Mouse (Mus musculus) limb, embryonic 14.5 days (tissue): ENCODE measurements at regions not wholly inside any gene's neighbourhood (a gene's known extent, or its start where the extent isn't known, plus 50 kb on each side); places are given as distances from the start of the nearest gene placed in this dataset.

Experiments used
- ATAC-seq: fragments of 200-750 bp; cut with Nextera tagmentation; 2 replicates; pipeline ENCODE4 v1.8.0; 2017; ENCODE audit warnings: low read depth, moderate number of reproducible peaks, moderate TSS enrichment; ENCODE audit not compliant: low FRiP score
- DNase-seq: peaks from one replicate; pipeline ENCODE4 v3.0.0-alpha.2; 2015; ENCODE audit warnings: low spot score
- H3K27ac ChIP-seq: fragments of 300-500 bp; sonication (generic); replicated peaks from 2 replicates; pipeline ENCODE4 v1.5.1; 2014; ENCODE audit warnings: low read depth, mild to moderate bottlenecking, low read length, moderate library complexity, mixed read lengths
- H3K27me3 ChIP-seq: fragments of 300-500 bp; sonication (generic); 2 replicates; pipeline ENCODE4 v1.6.1; 2014; ENCODE audit warnings: low read length, mixed read lengths; ENCODE audit not compliant: control insufficient read depth, insufficient read depth
- H3K36me3 ChIP-seq: fragments of 300-500 bp; sonication (generic); 2 replicates; pipeline ENCODE4 v1.6.1; 2014; ENCODE audit warnings: mild to moderate bottlenecking, low read length, moderate library complexity, mixed read lengths; ENCODE audit not compliant: control insufficient read depth, insufficient read depth
- H3K4me1 ChIP-seq: fragments of 300-500 bp; sonication (generic); 2 replicates; pipeline ENCODE4 v1.6.1; 2014; ENCODE audit warnings: antibody characterized with exemption, low read length, mixed read lengths; ENCODE audit not compliant: control insufficient read depth, insufficient read depth
- H3K4me2 ChIP-seq: fragments of 300-500 bp; sonication (generic); replicated peaks from 2 replicates; pipeline ENCODE4 v1.6.1; 2014; ENCODE audit warnings: low read depth, mild to moderate bottlenecking, low read length, moderate library complexity; ENCODE audit not compliant: severe bottlenecking
- H3K4me3 ChIP-seq: fragments of 300-500 bp; sonication (generic); replicated peaks from 2 replicates; pipeline ENCODE4 v1.5.1; 2014; ENCODE audit warnings: low read length
- H3K9ac ChIP-seq: fragments of 300-500 bp; sonication (generic); 2 replicates; pipeline ENCODE4 v1.6.1; 2014; ENCODE audit warnings: mild to moderate bottlenecking, low read depth, low read length, moderate library complexity; ENCODE audit not compliant: severe bottlenecking
- H3K9me3 ChIP-seq: fragments of 300-500 bp; sonication (generic); 2 replicates; pipeline ENCODE4 v1.6.1; 2016; ENCODE audit warnings: low read length; ENCODE audit not compliant: control insufficient read depth
- POLR2A ChIP-seq: fragments of 200-500 bp; IDR thresholded peaks from 2 replicates; pipeline ENCODE4 v1.8.0; 2012; ENCODE audit warnings: inconsistent platforms, mild to moderate bottlenecking, moderate library complexity, borderline replicate concordance; ENCODE audit not compliant: insufficient read depth, insufficient read length; ENCODE audit errors: extremely low read depth
- WGBS: fragments of 180-500 bp; shearing (Covaris S2); extraction: QIAGEN DNeasy Blood & Tissue Kit; methylation state at CpG from one replicate; pipeline ENCODE4 v1.1.7; 2014; 5-methylcytosine and 5-hydroxymethylcytosine counted together

DNA sequence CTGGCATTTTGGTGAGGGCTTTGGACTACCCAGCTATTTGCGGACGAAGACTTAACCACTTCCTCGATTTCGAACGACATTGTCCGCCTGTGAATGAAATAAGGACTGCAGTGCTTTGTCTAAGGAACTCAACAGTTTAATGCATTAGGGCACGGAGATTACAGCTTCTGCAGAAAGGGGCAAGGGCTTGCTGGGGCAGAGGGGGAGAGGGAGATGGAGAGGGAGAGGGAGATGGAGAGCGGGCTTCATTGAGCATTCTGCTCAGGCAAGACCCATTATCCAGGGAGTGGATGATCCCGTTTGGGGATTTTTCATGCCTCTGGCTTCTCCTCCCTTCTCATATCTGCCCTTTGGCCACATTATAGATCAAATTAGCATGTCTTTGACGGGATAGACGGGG is 117.8 kb downstream of the Rpl14 start:
- DNase-seq: no peak
- no peak for ATAC-seq
- H3K27ac ChIP-seq: no peak overlapping the region
- H3K4me2 ChIP-seq: no peak overlapping the region
- no peak overlapping the region for H3K9ac ChIP-seq
- H3K9me3 ChIP-seq: no peaks in the 10 kb centered on the region
- no peak overlapping the region for H3K4me3 ChIP-seq
- no peak for TF ChIP-seq POLR2A
- no peaks in the 10 kb centered on the region for H3K27me3 ChIP-seq
- WGBS: 77% methylated on average over 11 of the region's 11 CpGs
- H3K4me1 ChIP-seq: peaks cover 32% of the 10 kb centered on the region
- no peaks in the 10 kb centered on the region for H3K36me3 ChIP-seq

DNA sequence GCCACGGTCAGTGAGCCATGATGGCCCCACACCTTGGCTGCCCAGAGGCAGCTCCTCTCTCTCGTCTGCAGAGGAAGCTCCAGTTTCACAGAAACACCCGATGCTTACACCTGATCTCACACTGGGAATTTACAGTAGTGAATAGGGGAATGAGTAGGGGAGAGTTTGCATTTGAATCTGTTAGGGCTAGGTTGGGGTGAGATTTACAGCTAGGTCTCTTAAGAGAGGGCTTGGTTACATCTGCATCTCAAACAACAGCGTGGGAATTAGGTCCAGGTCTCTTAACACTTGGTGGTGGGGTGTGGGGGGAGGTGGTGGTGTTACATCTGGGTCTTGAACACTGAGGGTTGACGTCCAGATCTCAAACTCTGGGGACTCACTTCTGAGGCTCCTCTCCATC is 119.3 kb downstream of the Rpl14 start:
- no peak for TF ChIP-seq POLR2A
- Histone ChIP-seq H3K4me3 (no peak overlapping the region), H3K9ac (peak overlapping the region; percentile 28; the same call in 1 of the 2 replicates)

DNA sequence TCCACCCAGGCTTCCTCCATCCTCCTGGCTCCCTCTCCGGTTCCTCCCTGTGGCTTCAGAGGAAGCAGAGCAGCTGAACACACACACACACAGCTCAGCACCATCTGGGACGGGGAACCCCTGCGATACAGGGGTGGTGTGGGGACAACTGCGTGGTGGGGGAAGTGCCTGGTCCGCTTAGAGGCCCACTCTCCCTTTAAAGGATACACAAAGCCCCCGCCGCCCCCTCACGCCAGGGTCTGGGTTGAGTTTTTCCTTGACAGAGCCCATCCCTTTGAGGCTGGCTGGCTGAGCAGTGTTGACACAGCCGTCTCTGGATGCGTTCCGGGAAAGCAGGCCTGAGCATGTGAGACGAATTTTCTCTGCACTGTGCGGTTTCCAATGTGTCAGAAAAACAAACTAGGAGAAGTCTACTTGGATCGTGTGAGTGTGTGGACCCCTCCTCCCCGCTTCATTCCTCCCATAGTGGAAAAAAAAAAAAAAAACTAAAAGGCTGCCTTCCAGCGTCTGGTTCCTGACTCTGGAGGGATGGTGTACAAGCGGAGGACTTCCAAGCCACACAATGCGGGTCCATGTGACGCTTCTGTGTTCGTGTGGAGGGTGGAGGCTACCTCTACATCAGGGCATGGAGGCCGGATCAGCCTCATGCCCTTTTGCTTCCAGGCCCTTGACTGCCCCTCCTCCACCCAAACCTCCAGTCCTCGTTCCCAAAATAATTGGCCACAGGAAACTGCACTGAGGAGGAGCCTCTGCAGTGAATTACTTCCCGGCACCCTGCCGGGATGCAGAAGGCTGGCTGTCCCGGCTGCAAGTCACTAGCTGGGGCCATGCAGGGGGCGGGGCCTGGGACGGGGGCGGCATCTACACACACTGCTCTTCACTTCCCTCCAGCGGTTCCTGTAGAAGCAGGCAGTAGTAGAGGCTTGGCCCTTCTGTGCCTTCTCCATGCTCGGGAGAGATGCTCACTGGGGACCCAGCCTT is 120.0 kb downstream of the Rpl14 start:
- Histone ChIP-seq H3K27me3 (no peaks in the 10 kb centered on the region), H3K36me3 (no peaks in the 10 kb centered on the region), H3K4me2 (peak overlapping the region; percentile 51), H3K9me3 (no peaks in the 10 kb centered on the region), H3K27ac (peak overlapping the region; percentile 97), H3K4me3 (peak overlapping the region; percentile 22), H3K4me1 (peaks cover 32% of the 10 kb centered on the region), H3K9ac (peak overlapping the region; percentile 28; the same call in 1 of the 2 replicates)
- peak; percentile 92 for DNase-seq
- peak; percentile 53; the same call in 1 of the 2 replicates for TF ChIP-seq POLR2A
- ATAC-seq: peak; percentile 92
- WGBS: 1% methylated on average over 28 of the region's 30 CpGs

More for the DNA sequence above, 119.3 kb downstream of the Rpl14 start:
- no peaks in the 10 kb centered on the region for H3K27me3 ChIP-seq
- H3K4me2 ChIP-seq: peak overlapping the region; percentile 51
- H3K4me1 ChIP-seq: peaks cover 32% of the 10 kb centered on the region
- DNase-seq (no peak), ATAC-seq (no peak)
- H3K36me3 ChIP-seq: no peaks in the 10 kb centered on the region
- WGBS: 14% methylated on average over 5 of the region's 5 CpGs
- H3K9me3 ChIP-seq: no peaks in the 10 kb centered on the region
- H3K27ac ChIP-seq: peak overlapping the region; percentile 97

DNA sequence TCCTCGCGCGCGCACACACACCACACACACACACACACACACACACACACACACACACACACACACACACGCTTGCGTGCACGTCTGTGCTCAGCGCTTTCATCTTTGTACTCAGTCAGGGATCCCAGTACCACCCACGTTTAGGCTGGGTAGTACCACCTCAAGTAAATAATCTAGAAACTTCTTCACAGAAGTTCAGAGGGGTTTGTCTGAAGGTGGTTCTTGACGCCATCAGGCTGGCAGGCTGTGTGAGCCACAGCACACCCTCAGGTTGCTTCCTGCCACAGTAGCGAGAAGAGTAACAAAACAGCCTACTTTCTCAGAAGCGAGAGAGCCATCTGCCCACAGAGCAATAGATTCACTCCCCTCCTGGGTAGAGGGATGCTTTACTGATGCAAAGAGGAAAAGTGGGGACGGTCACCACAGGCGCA is 120.7 kb downstream of the Rpl14 start:
- Histone ChIP-seq H3K27me3 (no peaks in the 10 kb centered on the region), H3K9me3 (no peaks in the 10 kb centered on the region), H3K36me3 (no peaks in the 10 kb centered on the region), H3K4me1 (peaks cover 32% of the 10 kb centered on the region), H3K4me2 (peak overlapping the region; percentile 51), H3K27ac (peak overlapping the region; percentile 97), H3K9ac (no peak overlapping the region), H3K4me3 (peak overlapping the region; percentile 22)
- 23% methylated on average over 14 of the region's 14 CpGs for WGBS
- DNase-seq (no peak), ATAC-seq (no peak; the same call in 1 of the 2 replicates)
- TF ChIP-seq POLR2A: no peak

DNA sequence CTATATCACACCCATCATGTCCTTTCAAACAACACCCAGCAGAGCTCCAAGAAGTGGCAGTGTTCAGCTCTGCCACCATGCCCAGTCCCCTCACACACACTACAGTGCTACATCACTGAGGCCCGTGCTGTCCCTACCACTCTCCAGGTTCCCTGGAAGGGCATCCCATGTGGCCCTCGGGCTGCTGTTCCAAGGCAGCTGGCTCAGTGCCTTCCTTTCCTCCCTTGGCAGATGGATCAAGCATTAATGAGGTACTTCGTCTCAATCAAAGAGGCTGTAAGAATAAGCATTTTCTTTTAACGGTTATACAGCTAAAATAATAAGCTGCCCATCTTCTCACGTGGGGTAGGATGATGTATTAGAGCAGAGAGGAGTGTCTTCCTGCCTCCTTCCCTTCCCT is 123.2 kb downstream of the Rpl14 start:
- Histone ChIP-seq H3K4me3 (no peak overlapping the region), H3K9me3 (no peaks in the 10 kb centered on the region), H3K4me1 (peaks cover 31% of the 10 kb centered on the region), H3K9ac (no peak overlapping the region), H3K27me3 (no peaks in the 10 kb centered on the region), H3K4me2 (no peak overlapping the region), H3K36me3 (no peaks in the 10 kb centered on the region), H3K27ac (no peak overlapping the region)
- DNase-seq: no peak
- no peak for TF ChIP-seq POLR2A
- WGBS: 57% methylated on average over 5 of the region's 5 CpGs
- ATAC-seq: no peak
